Mouse (Mus musculus) erythroid progenitor cell, adult 5-6 weeks (primary cell): ENCODE results near the gene Laptm5. TPM values are rescaled to one million over a fixed set of nuclear protein-coding genes. Genes with fewer than 3 reads are reported as not detected.

Experiments
- ATAC-seq: replicated peaks from 2 replicates; pipeline ENCODE4 v1.8.0; 2016; ENCODE audit warnings: moderate number of reproducible peaks, mild to moderate bottlenecking, moderate TSS enrichment, inconsistent platforms; ENCODE audit not compliant: poor library complexity, low FRiP score, severe bottlenecking
- total RNA-seq, 2 experiments: library from RNA; stranded (forward) in 1 of 2; stranded (reverse) in 1 of 2; fragments of 150-400 nt in 1 of 2; fragments of 186-747, 209-891 nt in 1 of 2; gene quantifications; 2 replicates each; pipeline versions ENCODE4 v1.2.3 to v1.2.4; 2015 to 2017; ENCODE audit warnings: low replicate concordance in 2 of 2

Laptm5 gene
- total RNA-seq, 2 experiments from 2014 or later = 32.7 to 163 TPM

GRCm38 (mm10) chr4:130973332-130974263 is 60.7 kb downstream of the Laptm5 start:
- no peak for ATAC-seq

DNA sequence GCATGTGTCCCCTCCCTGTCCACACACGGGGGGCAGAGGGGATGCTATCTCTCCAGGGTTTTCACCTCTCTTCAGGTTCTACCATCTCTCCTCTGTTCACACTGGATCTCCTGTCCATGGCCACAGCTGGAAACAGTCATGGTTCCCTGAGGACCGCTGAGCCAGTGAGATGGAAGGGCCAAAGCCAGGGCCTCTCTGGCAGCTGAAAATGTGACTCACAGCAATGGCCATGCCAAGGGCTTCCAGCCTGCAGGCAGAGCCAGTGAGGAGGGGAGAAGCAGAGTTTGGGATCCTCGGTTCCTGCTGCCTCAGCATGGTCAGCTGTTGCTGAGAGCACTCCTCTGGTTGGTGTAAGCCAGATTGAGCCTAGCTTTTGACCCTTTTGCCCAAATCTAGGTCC is 66.1 kb downstream of the Laptm5 start:
- no peak for ATAC-seq

GRCm38 (mm10) chr4:130984416-130985182 is 71.7 kb downstream of the Laptm5 start:
- no peak for ATAC-seq

Other genes with a start within 250 kb of the Laptm5 start
- 64.9 and 85.9 TPM in 2 replicates for gene Pum1, start 249.8 kb upstream of the Laptm5 start, total RNA-seq (2015; ENCODE audit: low replicate concordance)
- 68.4 and 88.1 TPM in 2 replicates for gene Pum1, start 249.8 kb upstream of the Laptm5 start, total RNA-seq (2017; ENCODE audit: low replicate concordance)
- gene Sdc3, start 120.6 kb upstream of the Laptm5 start, total RNA-seq (2015; ENCODE audit: low replicate concordance) = 25.9 and 31.0 TPM in 2 replicates
- 9.9 and 13.7 TPM in 2 replicates for gene Sdc3, start 120.6 kb upstream of the Laptm5 start, total RNA-seq (2017; ENCODE audit: low replicate concordance)
- gene Matn1, start 31.3 kb downstream of the Laptm5 start, total RNA-seq (2015; ENCODE audit: low replicate concordance) = not detected in 2 replicates
- not detected in 2 replicates for gene Matn1, start 31.3 kb downstream of the Laptm5 start, total RNA-seq (2017; ENCODE audit: low replicate concordance)